Mouse (Mus musculus): Measurements from ENCODE around the gene Cdcp1. TPM values are rescaled to one million over a fixed set of nuclear protein-coding genes. Genes with fewer than 3 reads are reported as not detected.
A peak's percentile ranks its signal among the peaks of the same experiment; 100 is the strongest.

Cdcp1 gene
- total RNA-seq, 1 experiment, result 3.3 TPM

DNA sequence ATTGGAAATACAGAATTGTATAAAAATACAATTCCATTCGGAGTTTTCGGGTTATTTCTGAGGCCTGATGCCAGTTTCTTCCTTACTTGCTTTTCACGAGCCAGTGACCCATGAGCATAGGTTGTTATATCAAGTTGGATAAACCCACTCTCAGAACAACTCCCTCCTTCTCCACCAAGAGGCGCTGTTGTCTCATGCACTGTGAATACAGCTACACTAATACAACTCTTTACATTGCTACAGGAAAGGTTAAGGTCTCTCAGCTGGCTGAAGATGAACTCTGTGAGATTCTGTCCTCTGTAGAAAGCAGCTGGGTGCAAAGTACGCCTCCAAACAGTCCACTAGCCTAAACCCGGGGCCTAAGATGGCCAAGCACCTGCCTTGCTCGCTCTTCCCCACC, 56.5 kb downstream of the Cdcp1 start:
- H3K36me3 ChIP-seq (ENCODE audit: control insufficient read depth, insufficient read depth, low read length, poor library complexity, severe bottlenecking), result no peaks in the 10 kb centered on the region
- peaks cover 0 to 3% of the 10 kb centered on the region in 2 experiments; a peak in 1 of 4 replicates for H3K4me1 ChIP-seq (ENCODE audit: control insufficient read depth in 2 of 2, insufficient read depth in 2 of 2, low read length in 2 of 2, poor library complexity in 1 of 2)
- in situ Hi-C loops (cut with MboI; ENCODE audit: low sequenced_read_pairs in 2 of 2, unreplicated experiment in 2 of 2), result loop anchor here in 1 of 2 experiments (10.0 kb wide), 1 partner anchor 365 kb away; the partner anchor contains the start of gene Sacm1l
- H3K4me3 ChIP-seq (ENCODE audit: insufficient read depth in 1 of 2, low read depth in 1 of 2, low read length in 2 of 2, poor library complexity in 1 of 2, severe bottlenecking in 1 of 2), result no peak overlapping the region
- no peak overlapping the region for H3K27ac ChIP-seq (ENCODE audit: insufficient read depth, low read depth, low read length, poor library complexity, severe bottlenecking)
- no peak overlapping the region for H3K9ac ChIP-seq (ENCODE audit: insufficient read depth, low read depth, low read length, poor library complexity, severe bottlenecking)
- H3K9me3 ChIP-seq (ENCODE audit: control insufficient read depth, insufficient read depth, low read depth, low read length), result no peaks in the 10 kb centered on the region
- TF ChIP-seq CHD2 (IDR thresholded peaks at IDR 0.05; ENCODE audit: low read depth, low read length) (no peak), ZC3H11A (IDR thresholded peaks at IDR 0.05; ENCODE audit: borderline replicate concordance, low read depth, low read length) (peak; percentile 86; the same call in 1 of the 2 replicates)
- peak; percentile 68 for DNase-seq (ENCODE audit: low read depth, low spot score)

DNA sequence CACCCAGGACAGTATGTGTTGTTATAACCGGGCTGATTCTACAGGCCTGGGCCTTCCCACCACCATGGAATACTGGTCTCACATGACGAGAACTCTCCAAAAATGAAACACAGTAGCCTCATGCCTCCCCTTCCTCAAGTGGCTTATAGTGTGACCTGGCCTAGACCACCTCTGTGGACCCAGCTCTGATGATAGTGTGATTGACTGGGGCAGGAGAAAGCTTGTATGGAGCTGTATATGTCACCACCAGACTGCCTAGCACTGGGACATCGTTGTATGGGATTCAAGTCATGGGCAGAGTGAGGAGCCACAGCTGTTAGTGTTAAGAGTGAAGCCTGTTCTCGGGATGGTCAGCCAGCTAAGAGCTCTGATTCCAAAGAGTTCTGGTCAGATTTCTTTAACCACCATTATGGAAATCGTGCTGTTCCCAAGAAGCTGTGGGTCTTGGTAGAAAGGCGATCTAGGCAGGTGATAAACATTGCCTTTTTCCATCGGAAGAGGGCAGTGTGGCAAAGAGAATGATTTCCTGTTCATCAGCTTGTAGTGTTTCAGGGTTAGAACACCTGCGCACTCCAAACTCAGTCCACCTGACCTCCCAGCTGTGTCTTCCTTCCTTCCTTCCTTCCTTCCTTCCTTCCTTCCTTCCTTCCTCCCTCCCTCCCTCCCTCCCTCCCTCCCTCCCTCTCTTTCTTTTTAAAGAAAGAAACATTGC, 57.6 kb downstream of the Cdcp1 start:
- Histone ChIP-seq H3K9ac (ENCODE audit: insufficient read depth, low read depth, low read length, poor library complexity, severe bottlenecking) (no peak overlapping the region), H3K4me1 (ENCODE audit: control insufficient read depth in 2 of 2, insufficient read depth in 2 of 2, low read length in 2 of 2, poor library complexity in 1 of 2) (peaks cover 0 to 3% of the 10 kb centered on the region in 2 experiments; a peak in 1 of 4 replicates), H3K9me3 (ENCODE audit: control insufficient read depth, insufficient read depth, low read depth, low read length) (no peaks in the 10 kb centered on the region), H3K36me3 (ENCODE audit: control insufficient read depth, insufficient read depth, low read length, poor library complexity, severe bottlenecking) (no peaks in the 10 kb centered on the region), H3K4me3 (ENCODE audit: insufficient read depth in 1 of 2, low read depth in 1 of 2, low read length in 2 of 2, poor library complexity in 1 of 2, severe bottlenecking in 1 of 2) (no peak overlapping the region), H3K27ac (ENCODE audit: insufficient read depth, low read depth, low read length, poor library complexity, severe bottlenecking) (no peak overlapping the region)
- peak; percentile 48 for DNase-seq (ENCODE audit: low read depth, low spot score)
- no peak for TF ChIP-seq ZNF384 (IDR thresholded peaks at IDR 0.05; ENCODE audit: low read depth, low read length)
- no peak for TF ChIP-seq CHD2 (IDR thresholded peaks at IDR 0.05; ENCODE audit: low read depth, low read length)
- no peak; the same call in 1 of the 2 replicates for TF ChIP-seq ZC3H11A (IDR thresholded peaks at IDR 0.05; ENCODE audit: borderline replicate concordance, low read depth, low read length)
- TF ChIP-seq HCFC1 (IDR thresholded peaks at IDR 0.05; ENCODE audit: borderline replicate concordance, insufficient read depth, low read length), result no peak
- no peak for TF ChIP-seq MAFK (IDR thresholded peaks at IDR 0.05; ENCODE audit: insufficient read depth, low read depth, low read length)
- in situ Hi-C loops (cut with MboI; ENCODE audit: low sequenced_read_pairs in 2 of 2, unreplicated experiment in 2 of 2), result loop anchor here in 1 of 2 experiments (10.0 kb wide), 1 partner anchor 367 kb away; the partner anchor contains the start of gene Sacm1l

DNA sequence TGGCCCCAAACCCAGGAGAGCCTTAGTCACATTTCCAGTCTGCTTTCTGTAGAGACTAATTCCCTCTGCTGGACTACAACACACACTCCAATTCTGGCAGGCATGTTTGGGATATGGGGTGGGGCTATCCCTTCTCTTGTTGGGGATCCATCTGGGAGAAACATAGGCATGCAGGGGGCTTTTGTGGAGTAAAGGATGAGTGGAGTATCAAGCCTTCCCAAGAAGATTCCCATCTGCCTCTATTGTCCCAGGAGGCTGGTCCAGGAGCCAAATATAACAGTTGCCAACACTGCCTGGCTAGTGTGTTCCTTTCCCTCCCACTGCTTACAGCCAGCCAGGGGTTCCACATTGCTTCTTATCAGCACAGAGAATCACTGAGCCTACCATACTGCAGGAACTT, 58.1 kb downstream of the Cdcp1 start:
- Histone ChIP-seq H3K9me3 (ENCODE audit: control insufficient read depth, insufficient read depth, low read depth, low read length) (no peaks in the 10 kb centered on the region), H3K36me3 (ENCODE audit: control insufficient read depth, insufficient read depth, low read length, poor library complexity, severe bottlenecking) (no peaks in the 10 kb centered on the region), H3K4me3 (ENCODE audit: insufficient read depth in 1 of 2, low read depth in 1 of 2, low read length in 2 of 2, poor library complexity in 1 of 2, severe bottlenecking in 1 of 2) (no peak overlapping the region), H3K9ac (ENCODE audit: insufficient read depth, low read depth, low read length, poor library complexity, severe bottlenecking) (no peak overlapping the region), H3K27ac (ENCODE audit: insufficient read depth, low read depth, low read length, poor library complexity, severe bottlenecking) (no peak overlapping the region), H3K4me1 (ENCODE audit: control insufficient read depth in 2 of 2, insufficient read depth in 2 of 2, low read length in 2 of 2, poor library complexity in 1 of 2) (peaks cover 0 to 3% of the 10 kb centered on the region in 2 experiments; a peak in 1 of 4 replicates)
- DNase-seq (ENCODE audit: low read depth, low spot score), result no peak
- TF ChIP-seq MAFK (IDR thresholded peaks at IDR 0.05; ENCODE audit: insufficient read depth, low read depth, low read length) (no peak), ZC3H11A (IDR thresholded peaks at IDR 0.05; ENCODE audit: borderline replicate concordance, low read depth, low read length) (no peak), HCFC1 (IDR thresholded peaks at IDR 0.05; ENCODE audit: borderline replicate concordance, insufficient read depth, low read length) (no peak), CHD2 (IDR thresholded peaks at IDR 0.05; ENCODE audit: low read depth, low read length) (no peak), ZNF384 (IDR thresholded peaks at IDR 0.05; ENCODE audit: low read depth, low read length) (no peak)
- in situ Hi-C loops (cut with MboI; ENCODE audit: low sequenced_read_pairs in 2 of 2, unreplicated experiment in 2 of 2), result loop anchor here in 1 of 2 experiments (10.0 kb wide), 1 partner anchor 367 kb away; the partner anchor contains the start of gene Sacm1l

DNA sequence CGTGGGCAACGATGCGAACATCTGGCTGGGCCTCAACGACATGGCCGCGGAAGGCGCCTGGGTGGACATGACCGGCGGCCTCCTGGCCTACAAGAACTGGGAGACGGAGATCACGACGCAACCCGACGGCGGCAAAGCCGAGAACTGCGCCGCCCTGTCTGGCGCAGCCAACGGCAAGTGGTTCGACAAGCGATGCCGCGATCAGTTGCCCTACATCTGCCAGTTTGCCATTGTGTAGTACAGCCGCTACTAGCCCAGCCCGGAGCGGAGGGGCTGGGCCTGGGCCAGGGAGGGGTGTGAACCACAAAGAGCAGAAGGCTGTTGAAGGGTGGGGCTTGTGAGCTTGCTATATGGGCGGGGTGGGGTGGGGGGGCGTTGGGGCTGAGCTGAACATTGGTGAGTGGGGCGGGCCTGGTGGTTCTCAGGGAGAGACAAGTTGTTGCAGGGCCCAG, 58.9 kb downstream of the Cdcp1 start:
- H3K4me1 ChIP-seq (ENCODE audit: control insufficient read depth in 2 of 2, insufficient read depth in 2 of 2, low read length in 2 of 2, poor library complexity in 1 of 2), result peaks cover 0 to 3% of the 10 kb centered on the region in 2 experiments; a peak in 1 of 4 replicates

More for the DNA sequence above, 58.9 kb downstream of the Cdcp1 start:
- Histone ChIP-seq H3K27ac (ENCODE audit: insufficient read depth, low read depth, low read length, poor library complexity, severe bottlenecking) (no peak overlapping the region), H3K9ac (ENCODE audit: insufficient read depth, low read depth, low read length, poor library complexity, severe bottlenecking) (peak overlapping the region; percentile 27; the same call in 1 of the 2 replicates), H3K36me3 (ENCODE audit: control insufficient read depth, insufficient read depth, low read length, poor library complexity, severe bottlenecking) (no peaks in the 10 kb centered on the region), H3K4me3 (ENCODE audit: insufficient read depth in 1 of 2, low read depth in 1 of 2, low read length in 2 of 2, poor library complexity in 1 of 2, severe bottlenecking in 1 of 2) (peak overlapping the region; percentile 53 to 54; a peak in 3 of 4 replicates), H3K9me3 (ENCODE audit: control insufficient read depth, insufficient read depth, low read depth, low read length) (no peaks in the 10 kb centered on the region)
- in situ Hi-C loops (cut with MboI; ENCODE audit: low sequenced_read_pairs in 2 of 2, unreplicated experiment in 2 of 2), result loop anchor here in 1 of 2 experiments (10.0 kb wide), 1 partner anchor 368 kb away; the partner anchor contains the start of gene Sacm1l
- peak; percentile 24 for DNase-seq (ENCODE audit: low read depth, low spot score)
- no peak for TF ChIP-seq MAFK (IDR thresholded peaks at IDR 0.05; ENCODE audit: insufficient read depth, low read depth, low read length)
- no peak for TF ChIP-seq CHD2 (IDR thresholded peaks at IDR 0.05; ENCODE audit: low read depth, low read length)
- no peak for TF ChIP-seq ZC3H11A (IDR thresholded peaks at IDR 0.05; ENCODE audit: borderline replicate concordance, low read depth, low read length)
- no peak for TF ChIP-seq ZNF384 (IDR thresholded peaks at IDR 0.05; ENCODE audit: low read depth, low read length)
- TF ChIP-seq HCFC1 (IDR thresholded peaks at IDR 0.05; ENCODE audit: borderline replicate concordance, insufficient read depth, low read length), result no peak
